Mouse (Mus musculus): ENCODE measurements at regions not wholly inside any gene's neighbourhood (a gene's known extent, or its start where the extent isn't known, plus 50 kb on each side); places are given as distances from the start of the nearest gene placed in this dataset.

DNA sequence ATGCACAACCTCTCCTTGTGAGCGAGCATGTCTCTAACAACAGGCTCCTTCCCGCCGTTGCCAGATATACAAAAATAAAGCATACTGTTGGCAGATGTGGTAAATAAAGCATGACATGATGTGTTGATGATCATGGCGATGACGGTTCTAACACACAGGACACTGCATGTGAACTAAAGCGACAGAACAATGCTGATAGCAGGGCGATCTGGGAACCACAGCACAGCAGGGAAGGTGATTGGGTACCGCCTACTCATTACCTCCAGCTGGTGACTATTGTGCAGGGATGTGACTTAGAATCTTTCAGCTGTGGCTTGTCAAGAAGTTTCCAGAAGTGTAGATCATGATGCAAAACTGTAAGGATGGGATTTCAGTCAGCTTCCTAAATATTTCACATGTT, 260.5 kb upstream of the Gria1 start:
- no peaks in the 10 kb centered on the region for H3K79me2 ChIP-seq (ENCODE audit: control insufficient read depth, insufficient read depth, low read length, poor library complexity)
- H3K27me3 ChIP-seq (ENCODE audit: control insufficient read depth in 1 of 2, insufficient read depth in 2 of 2, low read length in 2 of 2), result no peaks in the 10 kb centered on the region
- DNase-seq (ENCODE audit: low read depth, low spot score), result no peak
- TF ChIP-seq TCF12 (IDR thresholded peaks at IDR 0.05; ENCODE audit: low read depth, low read length) (no peak), RCOR1 (IDR thresholded peaks at IDR 0.05; ENCODE audit: low read depth, low read length) (no peak)
- no peak overlapping the region for H3K27ac ChIP-seq (ENCODE audit: control insufficient read depth, low read depth, low read length)
- no peaks in the 10 kb centered on the region for H3K4me1 ChIP-seq (ENCODE audit: control insufficient read depth in 1 of 2, insufficient read depth in 2 of 2, low read length in 2 of 2)
- no peak overlapping the region for H3K4me3 ChIP-seq (ENCODE audit: control insufficient read depth in 1 of 2, insufficient read depth in 1 of 2, low read depth in 2 of 2, low read length in 2 of 2)
- H3K36me3 ChIP-seq (ENCODE audit: control insufficient read depth in 1 of 2, insufficient read depth in 2 of 2, low read length in 2 of 2), result no peaks in the 10 kb centered on the region
- H3K9ac ChIP-seq (ENCODE audit: control insufficient read depth, low read depth, low read length, poor library complexity, severe bottlenecking), result no peak overlapping the region
- H3K9me3 ChIP-seq (replicated peaks; ENCODE audit: insufficient read depth, low read length), result no peaks in the 10 kb centered on the region

DNA sequence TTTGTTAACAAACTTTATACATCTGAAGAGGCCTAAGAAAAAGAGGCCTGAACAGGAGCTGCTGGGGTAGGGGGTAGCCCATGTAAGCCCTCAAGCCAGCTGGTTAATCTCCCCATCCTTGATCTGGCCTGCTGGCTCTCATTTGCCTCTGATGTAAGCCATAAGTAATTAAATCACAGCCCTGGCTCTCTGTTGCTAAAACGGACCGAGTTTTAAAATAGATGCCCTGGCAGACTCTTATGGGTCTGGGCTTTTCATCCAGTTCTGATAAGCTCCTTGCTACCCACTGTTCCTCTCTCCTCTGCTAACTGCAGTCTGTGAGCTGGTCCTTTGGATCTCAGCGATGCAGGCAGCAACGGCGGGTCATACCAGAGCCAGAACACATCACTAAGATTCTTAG, 259.3 kb upstream of the Gria1 start:
- Histone ChIP-seq H3K36me3 (ENCODE audit: control insufficient read depth in 1 of 2, insufficient read depth in 2 of 2, low read length in 2 of 2) (no peaks in the 10 kb centered on the region), H3K9ac (ENCODE audit: control insufficient read depth, low read depth, low read length, poor library complexity, severe bottlenecking) (no peak overlapping the region), H3K79me2 (ENCODE audit: control insufficient read depth, insufficient read depth, low read length, poor library complexity) (no peaks in the 10 kb centered on the region), H3K4me1 (ENCODE audit: control insufficient read depth in 1 of 2, insufficient read depth in 2 of 2, low read length in 2 of 2) (no peaks in the 10 kb centered on the region), H3K27me3 (ENCODE audit: control insufficient read depth in 1 of 2, insufficient read depth in 2 of 2, low read length in 2 of 2) (no peaks in the 10 kb centered on the region), H3K4me3 (ENCODE audit: control insufficient read depth in 1 of 2, insufficient read depth in 1 of 2, low read depth in 2 of 2, low read length in 2 of 2) (no peak overlapping the region), H3K9me3 (replicated peaks; ENCODE audit: insufficient read depth, low read length) (no peaks in the 10 kb centered on the region), H3K27ac (ENCODE audit: control insufficient read depth, low read depth, low read length) (no peak overlapping the region)
- no peak for DNase-seq (ENCODE audit: low read depth, low spot score)
- TF ChIP-seq MAX (IDR thresholded peaks at IDR 0.05; ENCODE audit: low read length) (no peak), RAD21 (IDR thresholded peaks at IDR 0.05; ENCODE audit: low read depth, low read length) (no peak), TAL1 (IDR thresholded peaks at IDR 0.05; ENCODE audit: low read length) (no peak), KAT2A (conservative IDR thresholded peaks at IDR 0.05; ENCODE audit: low read depth, low read length) (no peak), CTCF (IDR thresholded peaks at IDR 0.05 in 2 of 3, conservative IDR thresholded peaks at IDR 0.05 in 1 of 3; ENCODE audit: control insufficient read depth in 1 of 3, insufficient read depth in 1 of 3, low read depth in 2 of 3, low read length in 3 of 3, poor library complexity in 1 of 3, severe bottlenecking in 1 of 3) (no peak), SMC3 (IDR thresholded peaks at IDR 0.05; ENCODE audit: low read depth, low read length) (no peak), ZNF384 (IDR thresholded peaks at IDR 0.05; ENCODE audit: low read depth, low read length) (no peak), MYB (IDR thresholded peaks at IDR 0.05; ENCODE audit: low read depth, low read length) (no peak), MAZ (IDR thresholded peaks at IDR 0.05; ENCODE audit: low read depth, low read length) (no peak), ELF1 (IDR thresholded peaks at IDR 0.05; ENCODE audit: low read depth, low read length) (no peak), POLR2A (IDR thresholded peaks at IDR 0.05; ENCODE audit: control insufficient read depth in 1 of 2, insufficient read depth in 1 of 2, low read depth in 1 of 2, low read length in 2 of 2, poor library complexity in 1 of 2) (no peak), MXI1 (IDR thresholded peaks at IDR 0.05; ENCODE audit: low read depth, low read length) (no peak), BHLHE40 (IDR thresholded peaks at IDR 0.05; ENCODE audit: borderline replicate concordance, low read depth, low read length) (no peak), POLR2AphosphoS2 (IDR thresholded peaks at IDR 0.05; ENCODE audit: low read length) (no peak), TBP (IDR thresholded peaks at IDR 0.05; ENCODE audit: low read depth, low read length) (no peak)

DNA sequence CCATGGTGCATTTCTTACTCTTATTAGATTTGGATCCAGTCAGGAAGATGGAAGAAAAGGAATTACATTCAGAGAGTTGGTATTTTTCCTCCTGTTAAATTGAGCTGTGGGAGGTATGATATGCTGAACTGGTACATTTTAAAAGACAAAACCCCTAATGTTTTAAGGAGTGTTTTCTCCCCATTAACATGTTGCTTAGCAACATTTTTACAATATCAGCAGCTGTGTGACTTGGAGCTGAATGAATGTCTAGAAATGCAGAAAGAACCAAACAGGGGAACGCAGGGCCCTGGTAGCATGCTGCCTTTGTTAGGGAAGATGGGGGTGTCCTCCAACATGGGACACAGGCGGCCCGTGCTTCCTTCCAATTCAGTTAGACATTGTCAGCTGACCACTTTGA, 257.5 kb upstream of the Gria1 start:
- H3K36me3 ChIP-seq (ENCODE audit: control insufficient read depth in 1 of 2, insufficient read depth in 2 of 2, low read length in 2 of 2), result no peaks in the 10 kb centered on the region
- no peaks in the 10 kb centered on the region for H3K9me3 ChIP-seq (replicated peaks; ENCODE audit: insufficient read depth, low read length)
- H3K4me1 ChIP-seq (ENCODE audit: control insufficient read depth in 1 of 2, insufficient read depth in 2 of 2, low read length in 2 of 2), result no peaks in the 10 kb centered on the region
- no peak for DNase-seq (ENCODE audit: low read depth, low spot score)
- no peak overlapping the region for H3K27ac ChIP-seq (ENCODE audit: control insufficient read depth, low read depth, low read length)
- TF ChIP-seq TBP (IDR thresholded peaks at IDR 0.05; ENCODE audit: low read depth, low read length) (no peak), UBTF (IDR thresholded peaks at IDR 0.05; ENCODE audit: borderline replicate concordance, insufficient read depth, low read depth, low read length) (no peak), POLR2A (IDR thresholded peaks at IDR 0.05; ENCODE audit: control insufficient read depth in 1 of 2, insufficient read depth in 1 of 2, low read depth in 1 of 2, low read length in 2 of 2, poor library complexity in 1 of 2) (no peak), BHLHE40 (IDR thresholded peaks at IDR 0.05; ENCODE audit: borderline replicate concordance, low read depth, low read length) (no peak), USF2 (IDR thresholded peaks at IDR 0.05; ENCODE audit: borderline replicate concordance in 1 of 2, insufficient read depth in 1 of 2, low read depth in 1 of 2, low read length in 2 of 2) (no peak), MAX (IDR thresholded peaks at IDR 0.05; ENCODE audit: low read length) (no peak), ZMIZ1 (IDR thresholded peaks at IDR 0.05; ENCODE audit: low read depth, low read length) (no peak), ELF1 (IDR thresholded peaks at IDR 0.05; ENCODE audit: low read depth, low read length) (no peak), RAD21 (IDR thresholded peaks at IDR 0.05; ENCODE audit: low read depth, low read length) (no peak), ZKSCAN1 (IDR thresholded peaks at IDR 0.05; ENCODE audit: low read depth, low read length) (no peak), KAT2A (conservative IDR thresholded peaks at IDR 0.05; ENCODE audit: low read depth, low read length) (no peak), POLR2AphosphoS2 (IDR thresholded peaks at IDR 0.05; ENCODE audit: low read length) (no peak), SIN3A (IDR thresholded peaks at IDR 0.05; ENCODE audit: low read length) (no peak), TAL1 (IDR thresholded peaks at IDR 0.05; ENCODE audit: low read length) (no peak), CHD1 (IDR thresholded peaks at IDR 0.05; ENCODE audit: low read depth, low read length) (no peak), MXI1 (IDR thresholded peaks at IDR 0.05; ENCODE audit: low read depth, low read length) (no peak), JUND (IDR thresholded peaks at IDR 0.05; ENCODE audit: low read depth, low read length) (no peak), TCF12 (IDR thresholded peaks at IDR 0.05; ENCODE audit: low read depth, low read length) (no peak)
- H3K79me2 ChIP-seq (ENCODE audit: control insufficient read depth, insufficient read depth, low read length, poor library complexity), result no peaks in the 10 kb centered on the region
- H3K9ac ChIP-seq (ENCODE audit: control insufficient read depth, low read depth, low read length, poor library complexity, severe bottlenecking), result no peak overlapping the region
- no peaks in the 10 kb centered on the region for H3K27me3 ChIP-seq (ENCODE audit: control insufficient read depth in 1 of 2, insufficient read depth in 2 of 2, low read length in 2 of 2)
- no peak overlapping the region for H3K4me3 ChIP-seq (ENCODE audit: control insufficient read depth in 1 of 2, insufficient read depth in 1 of 2, low read depth in 2 of 2, low read length in 2 of 2)

All from MEL (cell line).